Comparison of ENCODE assay signal across 9 mouse cellular contexts in genomic region chr5:137079849-137080248, GRCm38 (mm10). TPM values are rescaled to one million over a fixed set of nuclear protein-coding genes. Genes with fewer than 3 reads are reported as not detected.
DNase-seq lines count a peak whose midpoint lies in the region; ATAC-seq lines count a peak whose summit lies in the region.
"Had no signal": no experiment of that assay in that cellular context is flagged by ENCODE, and none has a peak within 500 bp of the region (broad histone marks: within the 10 kb centered on the region; RNA-seq: fewer than 3 reads in every experiment).

No protein-coding gene starts in this region.

- peak overlapping the region; percentile 66; the same call in 1 of the 2 replicates for H3K27ac ChIP-seq in heart, embryonic 15.5 days
- H3K27ac ChIP-seq in liver, embryonic 11.5 days (ENCODE audit: low read depth, low read length), result peak overlapping the region; percentile 38; the same call in 1 of the 2 replicates
- no peak overlapping the region for H3K27ac ChIP-seq in forebrain, embryonic 16.5 days (ENCODE audit: low read length)
- H3K27ac ChIP-seq: embryonic facial prominence, embryonic 13.5 days had no signal

- H3K4me3 ChIP-seq in megakaryocyte, embryonic 14.5 days (replicated peaks), result peak overlapping the region; percentile 35
- H3K4me3 ChIP-seq in heart, embryonic 15.5 days, result no peak overlapping the region
- H3K4me3 ChIP-seq in liver, embryonic 11.5 days (ENCODE audit: low read depth, low read length), result no peak overlapping the region
- H3K4me3 ChIP-seq in forebrain, embryonic 16.5 days (replicated peaks; ENCODE audit: low read length), result no peak overlapping the region
- H3K4me3 ChIP-seq: embryonic facial prominence, embryonic 13.5 days had no signal

- 35% methylated on average over 5 of the region's 5 CpGs for WGBS in heart, embryonic 15.5 days
- 46% methylated on average over 5 of the region's 5 CpGs for WGBS in liver, embryonic 11.5 days
- WGBS in forebrain, embryonic 16.5 days, result 74% methylated on average over 5 of the region's 5 CpGs

- no peak overlapping the region for H3K4me2 ChIP-seq in heart, embryonic 15.5 days
- H3K4me2 ChIP-seq in liver, embryonic 11.5 days, result no peak overlapping the region
- H3K4me2 ChIP-seq in forebrain, embryonic 16.5 days (ENCODE audit: low read length), result no peak overlapping the region
- H3K4me2 ChIP-seq: embryonic facial prominence, embryonic 13.5 days had no signal

- H3K9ac ChIP-seq in heart, embryonic 15.5 days, result no peak overlapping the region
- no peak overlapping the region for H3K9ac ChIP-seq in liver, embryonic 11.5 days (ENCODE audit: low read depth, low read length)
- H3K9ac ChIP-seq in forebrain, embryonic 16.5 days (replicated peaks; ENCODE audit: low read depth, low read length), result no peak overlapping the region
- H3K9ac ChIP-seq: embryonic facial prominence, embryonic 13.5 days had no signal

- no peak for ATAC-seq in megakaryocyte, adult 5-6 weeks (ENCODE audit: poor library complexity, severe bottlenecking)
- no peak for ATAC-seq in heart, embryonic 15.5 days (replicated peaks; ENCODE audit: insufficient number of reproducible peaks, insufficient read depth, low FRiP score, low read depth)
- ATAC-seq in liver, embryonic 11.5 days (replicated peaks; ENCODE audit: low FRiP score), result no peak
- ATAC-seq in forebrain, embryonic 16.5 days, result no peak

- H3K4me1 ChIP-seq in megakaryocyte, embryonic 14.5 days, result peaks cover 90% of the 10 kb centered on the region
- peaks cover 47% of the 10 kb centered on the region for H3K4me1 ChIP-seq in heart, embryonic 15.5 days (replicated peaks)
- H3K4me1 ChIP-seq in liver, embryonic 11.5 days (replicated peaks; ENCODE audit: control insufficient read depth, insufficient read depth, low read length), result peaks cover 21% of the 10 kb centered on the region
- H3K4me1 ChIP-seq in forebrain, embryonic 16.5 days (replicated peaks; ENCODE audit: control insufficient read depth, insufficient read depth, low read length), result no peaks in the 10 kb centered on the region

- intact Hi-C loops in left cerebral cortex, postnatal 4 days (cut with DNase I), result no loop called here

- DNase-seq in liver, embryonic 11.5 days (ENCODE audit: low spot score), result no peak
- DNase-seq in yolk sac, embryonic 10.5 days (ENCODE audit: low spot score), result peak; percentile 52
- DNase-seq in left cerebral cortex, postnatal 4 days, result no peak
- DNase-seq in layer of hippocampus, adult 18-20 months (ENCODE audit: low spot score in 2 of 2), result no peak

- 0 out of 2 replicates have a peak, but pooled peaks cover 4% of the 10 kb centered on the region for H3K9me3 ChIP-seq in megakaryocyte, embryonic 14.5 days
- no peaks in the 10 kb centered on the region for H3K9me3 ChIP-seq in heart, embryonic 15.5 days (replicated peaks)
- no peaks in the 10 kb centered on the region for H3K9me3 ChIP-seq in liver, embryonic 11.5 days (ENCODE audit: control insufficient read depth, low read length)
- no peaks in the 10 kb centered on the region for H3K9me3 ChIP-seq in forebrain, embryonic 16.5 days (ENCODE audit: control insufficient read depth, low read length)
- H3K9me3 ChIP-seq: embryonic facial prominence, embryonic 13.5 days had no signal

- no peaks in the 10 kb centered on the region for H3K27me3 ChIP-seq in megakaryocyte, embryonic 14.5 days (replicated peaks)
- no peaks in the 10 kb centered on the region for H3K27me3 ChIP-seq in heart, embryonic 15.5 days
- H3K27me3 ChIP-seq in liver, embryonic 11.5 days (replicated peaks; ENCODE audit: control insufficient read depth, insufficient read depth, low read length), result no peaks in the 10 kb centered on the region
- no peaks in the 10 kb centered on the region for H3K27me3 ChIP-seq in forebrain, embryonic 16.5 days (replicated peaks; ENCODE audit: control insufficient read depth, insufficient read depth, low read length)
- H3K27me3 ChIP-seq: embryonic facial prominence, embryonic 13.5 days had no signal

- H3K36me3 ChIP-seq in megakaryocyte, embryonic 14.5 days (replicated peaks; ENCODE audit: low read length), result no peaks in the 10 kb centered on the region
- H3K36me3 ChIP-seq in heart, embryonic 15.5 days, result no peaks in the 10 kb centered on the region
- no peaks in the 10 kb centered on the region for H3K36me3 ChIP-seq in liver, embryonic 11.5 days (ENCODE audit: control insufficient read depth, insufficient read depth, low read length)
- no peaks in the 10 kb centered on the region for H3K36me3 ChIP-seq in forebrain, embryonic 16.5 days (ENCODE audit: control insufficient read depth, insufficient read depth)
- H3K36me3 ChIP-seq: embryonic facial prominence, embryonic 13.5 days had no signal

RNA-seq across cellular contexts. Expression of gene Serpine1, which starts 7.8 kb away (rescaled TPM):
- polyA plus RNA-seq in megakaryocyte, embryonic 14.5 days (2012; ENCODE audit: insufficient read depth, low replicate concordance), result 0.17 TPM in 1 of 2 replicates, not detected in the other
- total RNA-seq in megakaryocyte, adult 5-6 weeks (2015), result not detected in 2 replicates
- not detected in 2 replicates for total RNA-seq in megakaryocyte, adult 5-6 weeks (2017)
- polyA plus RNA-seq in heart, embryonic 15.5 days (2015; fragmentation: Nextera tagmentation; extraction: Ambion mirVana), result 1.3 and 1.4 TPM in 2 replicates
- 0.09 and 0.15 TPM in 2 replicates for polyA plus RNA-seq in liver, embryonic 11.5 days (2014; fragmentation: Nextera tagmentation; extraction: Ambion mirVana)
- 0.11 and 0.15 TPM in 2 replicates for polyA plus RNA-seq in forebrain, embryonic 16.5 days (2015; fragmentation: Nextera tagmentation; extraction: Ambion mirVana)
- under 1 TPM; 0.60 TPM for total RNA-seq in left cerebral cortex, postnatal 4 days (2021)
- total RNA-seq in layer of hippocampus, adult 18-20 months (2021), result under 1 TPM; 0.40 to 0.94 TPM

RNA-seq across cellular contexts. Expression of gene Ap1s1, which starts 33.9 kb away (rescaled TPM):
- polyA plus RNA-seq in megakaryocyte, embryonic 14.5 days (2012; ENCODE audit: insufficient read depth, low replicate concordance), result 253 and 284 TPM in 2 replicates
- total RNA-seq in megakaryocyte, adult 5-6 weeks (2015), result 19.1 and 19.6 TPM in 2 replicates
- total RNA-seq in megakaryocyte, adult 5-6 weeks (2017), result 43.3 and 47.2 TPM in 2 replicates
- polyA plus RNA-seq in heart, embryonic 15.5 days (2015; fragmentation: Nextera tagmentation; extraction: Ambion mirVana), result 120 and 132 TPM in 2 replicates
- 163 and 175 TPM in 2 replicates for polyA plus RNA-seq in liver, embryonic 11.5 days (2014; fragmentation: Nextera tagmentation; extraction: Ambion mirVana)
- polyA plus RNA-seq in forebrain, embryonic 16.5 days (2015; fragmentation: Nextera tagmentation; extraction: Ambion mirVana), result 252 and 272 TPM in 2 replicates
- total RNA-seq in left cerebral cortex, postnatal 4 days (2021), result 100 to 1,000 TPM; 193 to 208 TPM
- 100 to 1,000 TPM; 316 to 355 TPM for total RNA-seq in layer of hippocampus, adult 18-20 months (2021)

RNA-seq across cellular contexts. Expression of gene Trim56, which starts 36.2 kb away (rescaled TPM):
- polyA plus RNA-seq in megakaryocyte, embryonic 14.5 days (2012; ENCODE audit: insufficient read depth, low replicate concordance), result 2.1 and 3.8 TPM in 2 replicates
- 12.4 and 13.5 TPM in 2 replicates for total RNA-seq in megakaryocyte, adult 5-6 weeks (2015)
- total RNA-seq in megakaryocyte, adult 5-6 weeks (2017), result 28.7 and 32.4 TPM in 2 replicates
- polyA plus RNA-seq in heart, embryonic 15.5 days (2015; fragmentation: Nextera tagmentation; extraction: Ambion mirVana), result 6.5 and 9.4 TPM in 2 replicates
- polyA plus RNA-seq in liver, embryonic 11.5 days (2014; fragmentation: Nextera tagmentation; extraction: Ambion mirVana), result 8.7 and 8.8 TPM in 2 replicates
- polyA plus RNA-seq in forebrain, embryonic 16.5 days (2015; fragmentation: Nextera tagmentation; extraction: Ambion mirVana), result 2.6 and 3.5 TPM in 2 replicates
- 1 to 10 TPM; 4.1 to 5.6 TPM for total RNA-seq in left cerebral cortex, postnatal 4 days (2021)
- total RNA-seq in layer of hippocampus, adult 18-20 months (2021), result 1 to 10 TPM; 5.9 to 6.0 TPM

RNA-seq across cellular contexts. Expression of gene Vgf, which starts 53.7 kb away (rescaled TPM):
- polyA plus RNA-seq in megakaryocyte, embryonic 14.5 days (2012; ENCODE audit: insufficient read depth, low replicate concordance), result 0.38 TPM in 1 of 2 replicates, not detected in the other
- not detected in 2 replicates for total RNA-seq in megakaryocyte, adult 5-6 weeks (2015)
- not detected in 2 replicates for total RNA-seq in megakaryocyte, adult 5-6 weeks (2017)
- polyA plus RNA-seq in heart, embryonic 15.5 days (2015; fragmentation: Nextera tagmentation; extraction: Ambion mirVana), result 0.10 TPM in 1 of 2 replicates, not detected in the other
- polyA plus RNA-seq in liver, embryonic 11.5 days (2014; fragmentation: Nextera tagmentation; extraction: Ambion mirVana), result 0.07 TPM in 1 of 2 replicates, not detected in the other
- polyA plus RNA-seq in forebrain, embryonic 16.5 days (2015; fragmentation: Nextera tagmentation; extraction: Ambion mirVana), result 3.9 and 4.3 TPM in 2 replicates
- total RNA-seq in left cerebral cortex, postnatal 4 days (2021), result 10 to 100 TPM; 48.5 to 78.9 TPM
- total RNA-seq in layer of hippocampus, adult 18-20 months (2021), result 100 to 1,000 TPM; 228 to 230 TPM
